Mouse (Mus musculus) liver, adult 2 months (tissue): ENCODE measurements at regions not wholly inside any gene's neighbourhood (a gene's known extent, or its start where the extent isn't known, plus 50 kb on each side); places are given as distances from the start of the nearest gene placed in this dataset.

Experiments used
- CTCF ChIP-seq: fragments of 200-500 bp; IDR thresholded peaks from 2 replicates; pipeline ENCODE4 v1.5.1; 2011; ENCODE audit warnings: low read depth, low read length, control low read depth
- POLR2A ChIP-seq: fragments of 200-500 bp; IDR thresholded peaks from 2 replicates; pipeline ENCODE4 v1.6.1; 2011; ENCODE audit warnings: low read length, control low read depth; ENCODE audit not compliant: insufficient read depth; ENCODE audit errors: extremely low read depth

GRCm38 (mm10) chr14:114841552-114841951 is 250.5 kb upstream of the Gpc5 start:
- TF ChIP-seq CTCF (no peak), POLR2A (no peak)
